Mouse (Mus musculus) intestine, embryonic 14.5 days (tissue): ENCODE data around the gene Reep6. TPM values are rescaled to one million over a fixed set of nuclear protein-coding genes. Genes with fewer than 3 reads are reported as not detected.

Source experiments
- ATAC-seq: fragments of 200-750 bp; cut with Nextera tagmentation; replicated peaks from 2 replicates; pipeline ENCODE4 v1.8.0; 2017; ENCODE audit warnings: low read depth, moderate number of reproducible peaks, moderate TSS enrichment, moderate library complexity; ENCODE audit not compliant: low FRiP score, low TSS enrichment
- DNase-seq: peaks from one replicate; pipeline ENCODE4 v3.0.0-alpha.2; 2018; ENCODE audit warnings: low spot score
- H3K27ac ChIP-seq: fragments of 300-500 bp; sonication (generic); 2 replicates; pipeline ENCODE4 v1.5.1; 2014; ENCODE audit warnings: low read depth, mild to moderate bottlenecking, control low read depth
- H3K27me3 ChIP-seq: fragments of 300-500 bp; sonication (generic); replicated peaks from 2 replicates; pipeline ENCODE4 v1.6.1; 2014; ENCODE audit warnings: low read length, control low read depth; ENCODE audit not compliant: control insufficient read depth, insufficient read depth
- H3K36me3 ChIP-seq: fragments of 300-500 bp; sonication (generic); 2 replicates; pipeline ENCODE4 v1.6.1; 2014; ENCODE audit warnings: low read length, control low read depth; ENCODE audit not compliant: control insufficient read depth, insufficient read depth
- H3K4me1 ChIP-seq: fragments of 300-500 bp; sonication (generic); replicated peaks from 2 replicates; pipeline ENCODE4 v1.6.1; 2014; ENCODE audit warnings: low read length, control low read depth, mixed read lengths; ENCODE audit not compliant: control insufficient read depth, insufficient read depth
- H3K4me2 ChIP-seq: fragments of 300-500 bp; sonication (generic); 2 replicates; pipeline ENCODE4 v1.6.1; 2014; ENCODE audit warnings: low read length
- H3K4me3 ChIP-seq: fragments of 300-500 bp; sonication (generic); 2 replicates; pipeline ENCODE4 v1.5.1; 2014; ENCODE audit warnings: low read depth, low read length, control low read depth, mixed read lengths
- H3K9ac ChIP-seq: fragments of 300-500 bp; sonication (generic); 2 replicates; pipeline ENCODE4 v1.6.1; 2014; ENCODE audit warnings: mild to moderate bottlenecking, low read length
- H3K9me3 ChIP-seq: fragments of 300-500 bp; sonication (generic); 2 replicates; pipeline ENCODE4 v1.6.1; 2016; ENCODE audit warnings: low read length, control low read depth; ENCODE audit not compliant: control insufficient read depth
- WGBS: fragments of 180-500 bp; shearing (Covaris S2); extraction: QIAGEN DNeasy Blood & Tissue Kit; methylation state at CpG from one replicate; pipeline ENCODE4 v1.1.7; 2014; 5-methylcytosine and 5-hydroxymethylcytosine counted together
- polyA plus RNA-seq: library from polyadenylated mRNA; unstranded; fragments of >200 nt; fragmentation: Nextera tagmentation; extraction: Ambion mirVana; gene quantifications from 2 replicates; pipeline ENCODE4 v1.2.1, GENCODE M21; 2014

Reep6 gene
- polyA plus RNA-seq, 1 experiment from 2014 or later = 58.1 TPM

- peak overlapping the region; percentile 46 for H3K9ac ChIP-seq
- H3K4me3 ChIP-seq = peak overlapping the region; percentile 46
- no peaks in the 10 kb centered on the region for H3K36me3 ChIP-seq
- 2% methylated on average over 41 of the region's 41 CpGs for WGBS
- H3K4me1 ChIP-seq = peaks cover 21% of the 10 kb centered on the region
- no peaks in the 10 kb centered on the region for H3K9me3 ChIP-seq
- 0 out of 2 replicates have a peak, but pooled peaks cover 3% of the 10 kb centered on the region for H3K27me3 ChIP-seq
- DNase-seq = no peak
- H3K27ac ChIP-seq = no peak overlapping the region
- peak overlapping the region; percentile 94 for H3K4me2 ChIP-seq
- peak; percentile 19; the same call in 1 of the 2 replicates for ATAC-seq
Observed at GRCm38 (mm10) chr10:80330084-80330483, 331 bp downstream of the Reep6 start.

DNA sequence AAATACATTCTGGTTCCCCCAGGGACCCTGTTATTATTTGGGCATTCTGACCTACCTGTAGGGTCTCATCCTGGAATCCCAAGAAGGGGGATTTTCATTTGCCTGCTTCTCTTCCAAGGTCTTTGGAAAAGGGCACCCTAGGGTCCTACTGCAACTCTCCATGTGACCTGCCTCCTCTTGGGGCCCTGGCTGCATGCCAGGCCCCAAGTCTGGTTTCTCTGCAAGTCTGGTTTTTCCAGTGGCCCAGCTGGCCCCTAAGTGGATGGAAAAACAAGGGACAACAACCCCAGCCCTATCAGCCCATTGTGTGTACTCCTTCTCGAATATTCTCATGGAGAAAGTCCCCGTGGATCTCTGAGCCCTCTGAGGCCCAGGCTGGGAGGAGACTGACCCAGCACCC is 1.1 kb downstream of the Reep6 start:
- H3K9me3 ChIP-seq = no peaks in the 10 kb centered on the region
- DNase-seq (peak; percentile 67), ATAC-seq (no peak)
- 0 out of 2 replicates have a peak, but pooled peaks cover 3% of the 10 kb centered on the region for H3K27me3 ChIP-seq
- peaks cover 21% of the 10 kb centered on the region for H3K4me1 ChIP-seq
- peak overlapping the region; percentile 94 for H3K4me2 ChIP-seq
- 0 out of 2 replicates have a peak overlapping the region, but pooled peaks have one; percentile 2 for H3K27ac ChIP-seq
- no peaks in the 10 kb centered on the region for H3K36me3 ChIP-seq
- WGBS = 44% methylated on average over 2 of the region's 2 CpGs
- peak overlapping the region; percentile 46 for H3K9ac ChIP-seq
- peak overlapping the region; percentile 46; the same call in 1 of the 2 replicates for H3K4me3 ChIP-seq

DNA sequence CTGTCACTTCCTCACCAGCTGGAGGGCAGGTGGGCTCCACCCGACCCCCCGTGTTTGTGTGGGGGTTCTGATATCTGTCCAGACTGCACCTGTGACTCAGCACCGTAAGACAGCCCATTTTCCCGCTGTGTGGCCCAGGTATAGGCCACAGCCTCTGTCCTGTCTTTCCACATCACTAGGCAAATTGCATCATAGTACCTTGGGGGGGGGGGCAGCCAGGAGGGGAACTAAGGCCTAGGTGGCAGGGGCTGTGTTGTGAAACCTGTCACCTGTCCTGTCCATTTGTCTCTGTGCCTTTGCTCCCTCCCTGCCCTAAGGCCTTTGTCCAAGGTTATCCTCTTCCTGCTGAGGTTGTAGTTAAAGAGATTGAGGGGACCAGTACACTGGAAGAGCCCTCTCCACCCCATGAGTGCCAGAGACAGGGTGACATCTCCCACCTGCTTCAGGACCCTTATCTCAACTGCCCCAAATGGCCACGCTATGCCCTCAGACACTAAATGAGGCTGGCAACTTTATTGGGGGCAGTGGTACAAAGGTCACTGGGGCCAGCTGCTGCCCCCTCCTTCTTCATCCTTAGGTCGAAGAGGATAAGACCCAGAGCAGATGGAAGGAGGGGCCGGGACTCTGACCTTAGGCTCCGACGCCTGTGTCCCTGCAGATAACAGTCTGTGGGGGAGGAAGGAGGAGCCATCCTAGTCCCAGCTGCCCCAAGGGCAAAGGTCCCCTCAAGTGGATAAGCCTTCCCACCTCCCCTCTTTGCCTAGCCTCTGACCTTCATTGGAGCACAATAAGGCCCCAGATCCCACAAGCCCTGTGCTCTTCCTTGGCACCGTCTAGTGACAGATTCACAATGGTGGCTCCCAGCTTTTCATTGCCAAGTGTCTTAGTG is 2.1 kb downstream of the Reep6 start:
- 51% methylated on average over 10 of the region's 10 CpGs for WGBS
- ATAC-seq = no peak
- H3K9me3 ChIP-seq = no peaks in the 10 kb centered on the region
- no peak overlapping the region for H3K4me3 ChIP-seq
- peak overlapping the region; percentile 94 for H3K4me2 ChIP-seq
- no peaks in the 10 kb centered on the region for H3K36me3 ChIP-seq
- peak overlapping the region; percentile 2; the same call in 1 of the 2 replicates for H3K27ac ChIP-seq
- no peak overlapping the region for H3K9ac ChIP-seq
- no peak for DNase-seq
- H3K27me3 ChIP-seq = 0 out of 2 replicates have a peak, but pooled peaks cover 3% of the 10 kb centered on the region
- peaks cover 21% of the 10 kb centered on the region for H3K4me1 ChIP-seq

DNA sequence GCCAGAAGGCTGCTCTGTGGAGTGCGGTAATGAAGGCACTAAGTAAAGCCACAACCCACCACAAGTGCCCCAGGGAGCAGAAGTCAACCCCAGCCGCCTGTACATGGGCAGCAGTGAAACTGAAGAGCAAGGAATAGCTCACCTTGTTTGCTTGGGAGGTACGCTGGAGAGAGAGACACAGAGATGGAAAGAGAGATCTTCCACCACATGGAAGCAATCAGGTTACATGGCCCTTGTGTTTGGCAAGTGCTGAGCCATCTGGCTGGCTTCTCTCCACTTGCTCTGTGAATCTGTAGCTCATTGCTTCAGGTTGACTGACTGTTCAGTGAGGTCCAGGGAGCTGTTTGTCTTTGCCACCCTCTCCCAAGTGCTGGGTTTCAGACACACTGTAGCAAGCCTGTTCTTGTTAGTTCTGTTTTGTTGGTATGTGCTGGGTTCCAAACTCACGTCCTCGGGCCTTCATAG is 2.8 kb downstream of the Reep6 start:
- WGBS = 84% methylated on average over 5 of the region's 5 CpGs
- DNase-seq (no peak), ATAC-seq (no peak)
- peak overlapping the region; percentile 9; the same call in 1 of the 2 replicates for H3K4me2 ChIP-seq
- H3K36me3 ChIP-seq = no peaks in the 10 kb centered on the region
- 0 out of 2 replicates have a peak, but pooled peaks cover 3% of the 10 kb centered on the region for H3K27me3 ChIP-seq
- no peak overlapping the region for H3K9ac ChIP-seq
- H3K27ac ChIP-seq = no peak overlapping the region
- peaks cover 21% of the 10 kb centered on the region for H3K4me1 ChIP-seq
- H3K9me3 ChIP-seq = no peaks in the 10 kb centered on the region
- H3K4me3 ChIP-seq = no peak overlapping the region

- Histone ChIP-seq H3K9ac (no peak overlapping the region), H3K27me3 (peaks cover 12% of the 10 kb centered on the region), H3K4me3 (no peak overlapping the region), H3K27ac (no peak overlapping the region), H3K9me3 (no peaks in the 10 kb centered on the region), H3K4me1 (0 out of 2 replicates have a peak, but pooled peaks cover 4% of the 10 kb centered on the region), H3K36me3 (no peaks in the 10 kb centered on the region), H3K4me2 (no peak overlapping the region)
- ATAC-seq = no peak
- DNase-seq = no peak
- 90% methylated on average over 12 of the region's 12 CpGs for WGBS
Observed at GRCm38 (mm10) chr10:80336263-80336662, 6.5 kb downstream of the Reep6 start.

- H3K27me3 ChIP-seq = peaks cover 51% of the 10 kb centered on the region
- H3K9me3 ChIP-seq = no peaks in the 10 kb centered on the region
- H3K36me3 ChIP-seq = no peaks in the 10 kb centered on the region
- no peak overlapping the region for H3K9ac ChIP-seq
- no peak overlapping the region for H3K27ac ChIP-seq
- WGBS = 22% methylated on average over 19 of the region's 19 CpGs
- H3K4me3 ChIP-seq = no peak overlapping the region
- peak overlapping the region; percentile 22; the same call in 1 of the 2 replicates for H3K4me2 ChIP-seq
- peaks cover 31% of the 10 kb centered on the region for H3K4me1 ChIP-seq
- peak; percentile 96 for DNase-seq
- 0 out of 2 replicates have a peak, but pooled peaks have one; percentile 20 for ATAC-seq
Observed at GRCm38 (mm10) chr10:80339941-80340750, 10.4 kb downstream of the Reep6 start.

DNA sequence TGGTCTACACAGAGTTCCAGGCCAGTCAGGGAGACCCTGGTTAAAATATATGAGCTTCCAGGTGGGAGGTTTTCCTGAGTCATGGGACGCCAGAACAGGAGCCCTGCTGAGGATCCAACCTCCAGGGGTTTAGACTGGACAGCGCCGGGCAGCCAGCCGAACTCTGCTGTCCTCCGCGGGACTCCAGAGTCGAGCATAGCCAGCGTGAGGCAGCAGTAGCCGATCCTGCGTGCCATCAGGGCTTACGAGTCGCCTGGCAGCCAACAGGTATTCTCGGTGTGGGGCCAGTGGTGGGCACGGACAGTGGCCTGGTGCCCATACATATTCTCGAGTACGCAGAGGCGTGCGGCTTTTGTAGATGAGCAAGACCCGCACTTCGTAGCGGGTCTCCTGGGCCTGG is 11.3 kb downstream of the Reep6 start:
- no peak for ATAC-seq
- WGBS = 21% methylated on average over 21 of the region's 21 CpGs
- Histone ChIP-seq H3K9me3 (no peaks in the 10 kb centered on the region), H3K4me3 (no peak overlapping the region), H3K36me3 (no peaks in the 10 kb centered on the region), H3K4me1 (peaks cover 31% of the 10 kb centered on the region), H3K27ac (no peak overlapping the region), H3K9ac (no peak overlapping the region), H3K27me3 (peaks cover 59% of the 10 kb centered on the region), H3K4me2 (no peak overlapping the region)
- DNase-seq = peak; percentile 58
